In the genomic region with DNA sequence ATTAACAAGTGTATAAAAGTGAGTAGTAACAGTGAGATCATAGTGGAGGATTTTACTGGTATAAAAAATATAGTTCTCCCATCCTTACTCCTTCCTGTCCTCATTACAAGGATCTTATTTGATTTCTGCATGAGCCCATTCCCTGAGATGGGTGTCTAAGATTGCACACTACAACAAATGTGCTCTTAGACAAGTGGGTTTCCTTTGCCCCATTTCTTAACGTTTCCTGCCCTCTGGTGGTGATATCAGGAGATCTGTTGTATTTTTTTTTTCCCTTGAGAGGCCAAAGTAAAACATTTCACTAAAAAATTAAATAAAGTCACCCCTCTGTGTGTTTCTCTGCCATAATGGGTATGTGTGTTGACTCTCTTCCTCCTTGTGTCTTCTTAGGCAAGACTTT, we compare ENCODE assay signal across 11 mouse cellular contexts.
DNase-seq lines count a peak whose midpoint lies in the region; ATAC-seq and TF ChIP-seq lines count a peak whose summit lies in the region.
"Had no signal": no experiment of that assay in that cellular context is flagged by ENCODE, and none has a peak within 500 bp of the region (broad histone marks: within the 10 kb centered on the region; RNA-seq: fewer than 3 reads in every experiment).

No protein-coding gene starts in this region.

- H3K4me3 ChIP-seq in hindbrain, embryonic 11.5 days (ENCODE audit: low read depth, low read length), result no peak overlapping the region
- H3K4me3 ChIP-seq in hindbrain, embryonic 13.5 days, result no peak overlapping the region
- no peak overlapping the region for H3K4me3 ChIP-seq in thymus, adult 2 months (ENCODE audit: control insufficient read depth, insufficient read depth, low read length)
- no peak overlapping the region for H3K4me3 ChIP-seq in stomach, postnatal 0 days (ENCODE audit: low read depth, low read length)
- H3K4me3 ChIP-seq in liver, embryonic 11.5 days (ENCODE audit: low read depth, low read length), result no peak overlapping the region
- H3K4me3 ChIP-seq: forebrain, embryonic 10.5 days; liver, embryonic 13.5 days had no signal

- H3K27me3 ChIP-seq in hindbrain, embryonic 11.5 days (ENCODE audit: control insufficient read depth, insufficient read depth, low read length), result no peaks in the 10 kb centered on the region
- no peaks in the 10 kb centered on the region for H3K27me3 ChIP-seq in hindbrain, embryonic 13.5 days
- H3K27me3 ChIP-seq in thymus, adult 2 months (ENCODE audit: control insufficient read depth, insufficient read depth, low read length), result no peaks in the 10 kb centered on the region
- no peaks in the 10 kb centered on the region for H3K27me3 ChIP-seq in stomach, postnatal 0 days (ENCODE audit: control insufficient read depth, insufficient read depth, low read length)
- no peaks in the 10 kb centered on the region for H3K27me3 ChIP-seq in liver, embryonic 11.5 days (replicated peaks; ENCODE audit: control insufficient read depth, insufficient read depth, low read length)
- H3K27me3 ChIP-seq: liver, embryonic 13.5 days had no signal

- TF ChIP-seq EP300 in stomach, postnatal 0 days (optimal IDR thresholded peaks at IDR 0.05), result no peak

- no peaks in the 10 kb centered on the region for H3K36me3 ChIP-seq in hindbrain, embryonic 11.5 days (ENCODE audit: control insufficient read depth, insufficient read depth, low read length)
- no peaks in the 10 kb centered on the region for H3K36me3 ChIP-seq in hindbrain, embryonic 13.5 days
- no peaks in the 10 kb centered on the region for H3K36me3 ChIP-seq in thymus, adult 2 months (ENCODE audit: control insufficient read depth, insufficient read depth, low read length)
- H3K36me3 ChIP-seq in stomach, postnatal 0 days (ENCODE audit: control insufficient read depth, insufficient read depth, low read length), result no peaks in the 10 kb centered on the region
- H3K36me3 ChIP-seq in liver, embryonic 11.5 days (ENCODE audit: control insufficient read depth, insufficient read depth, low read length), result no peaks in the 10 kb centered on the region
- H3K36me3 ChIP-seq: forebrain, embryonic 10.5 days; liver, embryonic 13.5 days had no signal

- no peak for TF ChIP-seq POLR2A in thymus, adult 2 months (IDR thresholded peaks at IDR 0.05; ENCODE audit: control insufficient read depth, extremely low read depth, insufficient read depth, low read length, poor library complexity)

- no peak overlapping the region for H3K9ac ChIP-seq in hindbrain, embryonic 11.5 days (ENCODE audit: low read depth, low read length)
- no peak overlapping the region for H3K9ac ChIP-seq in hindbrain, embryonic 13.5 days
- H3K9ac ChIP-seq in stomach, postnatal 0 days (ENCODE audit: low read length), result no peak overlapping the region
- H3K9ac ChIP-seq in liver, embryonic 11.5 days (ENCODE audit: low read depth, low read length), result no peak overlapping the region
- H3K9ac ChIP-seq: liver, embryonic 13.5 days had no signal

- no peak for TF ChIP-seq CTCF in thymus, adult 2 months (IDR thresholded peaks at IDR 0.05; ENCODE audit: borderline replicate concordance, control insufficient read depth, extremely low read depth, insufficient read depth, low read length, poor library complexity)
- peak; percentile 68 for TF ChIP-seq CTCF in stomach, postnatal 0 days (IDR thresholded peaks at IDR 0.05; ENCODE audit: low read depth)

- no peak overlapping the region for H3K27ac ChIP-seq in hindbrain, embryonic 11.5 days (ENCODE audit: low read depth, low read length)
- no peak overlapping the region for H3K27ac ChIP-seq in hindbrain, embryonic 13.5 days
- H3K27ac ChIP-seq in thymus, adult 2 months (ENCODE audit: control insufficient read depth, insufficient read depth, low read length), result no peak overlapping the region
- H3K27ac ChIP-seq in stomach, postnatal 0 days (replicated peaks), result no peak overlapping the region
- H3K27ac ChIP-seq in liver, embryonic 11.5 days (ENCODE audit: low read depth, low read length), result no peak overlapping the region
- H3K27ac ChIP-seq: forebrain, embryonic 10.5 days; liver, embryonic 13.5 days had no signal

- ATAC-seq in hindbrain, embryonic 11.5 days (ENCODE audit: low FRiP score), result no peak
- no peak for ATAC-seq in hindbrain, embryonic 13.5 days (ENCODE audit: low FRiP score)
- ATAC-seq in stomach, postnatal 0 days (ENCODE audit: low FRiP score, low TSS enrichment), result no peak
- ATAC-seq in liver, embryonic 11.5 days (replicated peaks; ENCODE audit: low FRiP score), result no peak
- ATAC-seq: hindbrain, embryonic 16.5 days had no signal

- H3K9me3 ChIP-seq in hindbrain, embryonic 11.5 days (ENCODE audit: control insufficient read depth, low read length), result no peaks in the 10 kb centered on the region
- H3K9me3 ChIP-seq in hindbrain, embryonic 13.5 days, result no peaks in the 10 kb centered on the region
- H3K9me3 ChIP-seq in stomach, postnatal 0 days (ENCODE audit: control insufficient read depth, low read length), result no peaks in the 10 kb centered on the region
- H3K9me3 ChIP-seq in liver, embryonic 11.5 days (ENCODE audit: control insufficient read depth, low read length), result no peaks in the 10 kb centered on the region
- H3K9me3 ChIP-seq: forebrain, embryonic 10.5 days; liver, embryonic 13.5 days had no signal

- H3K4me2 ChIP-seq in hindbrain, embryonic 11.5 days (replicated peaks; ENCODE audit: low read depth, low read length), result no peak overlapping the region
- H3K4me2 ChIP-seq in hindbrain, embryonic 13.5 days, result no peak overlapping the region
- H3K4me2 ChIP-seq in stomach, postnatal 0 days (replicated peaks; ENCODE audit: low read depth), result no peak overlapping the region
- H3K4me2 ChIP-seq in liver, embryonic 11.5 days, result no peak overlapping the region
- H3K4me2 ChIP-seq: liver, embryonic 13.5 days had no signal

- 11% methylated on average over 1 of the region's 1 CpGs for WGBS in hindbrain, embryonic 11.5 days
- WGBS in hindbrain, embryonic 13.5 days, result 18% methylated on average over 1 of the region's 1 CpGs
- 0% methylated on average over 1 of the region's 1 CpGs for WGBS in thymus, adult 2 months
- 4% methylated on average over 1 of the region's 1 CpGs for WGBS in stomach, postnatal 0 days
- WGBS in liver, embryonic 11.5 days, result 7% methylated on average over 1 of the region's 1 CpGs

- H3K4me1 ChIP-seq in hindbrain, embryonic 11.5 days (replicated peaks; ENCODE audit: control insufficient read depth, insufficient read depth, low read length), result no peaks in the 10 kb centered on the region
- H3K4me1 ChIP-seq in hindbrain, embryonic 13.5 days (replicated peaks), result no peaks in the 10 kb centered on the region
- H3K4me1 ChIP-seq in thymus, adult 2 months (replicated peaks; ENCODE audit: control insufficient read depth, insufficient read depth, low read length), result no peaks in the 10 kb centered on the region
- no peaks in the 10 kb centered on the region for H3K4me1 ChIP-seq in stomach, postnatal 0 days (replicated peaks; ENCODE audit: control insufficient read depth, insufficient read depth)
- no peaks in the 10 kb centered on the region for H3K4me1 ChIP-seq in liver, embryonic 11.5 days (replicated peaks; ENCODE audit: control insufficient read depth, insufficient read depth, low read length)
- H3K4me1 ChIP-seq: forebrain, embryonic 10.5 days; liver, embryonic 13.5 days had no signal

- DNase-seq in hindbrain, embryonic 11.5 days (ENCODE audit: low spot score), result peak; percentile 46
- peak; percentile 26 for DNase-seq in thymus, adult 2 months
- no peak for DNase-seq in thymus, postnatal 36 days
- peak; percentile 0 for DNase-seq in c-Kit-positive CD71-positive TER-119-negative erythroid progenitor cells, embryonic 14.5 days (ENCODE audit: low read depth)
- DNase-seq in stomach, postnatal 0 days (ENCODE audit: low spot score), result no peak
- no peak for DNase-seq in liver, embryonic 11.5 days (ENCODE audit: low spot score)
- DNase-seq in gastrocnemius, postnatal 4 days (ENCODE audit: low spot score in 2 of 2), result no peak
- DNase-seq: liver, embryonic 13.5 days had no signal

Comparison
In these comparisons a context has a peak if more than half of its experiments do, and no peak if none do; other contexts are left out.
1. DNase-seq: peak in hindbrain, embryonic 11.5 days (single experiment), thymus, adult 2 months (single experiment) and c-Kit-positive CD71-positive TER-119-negative erythroid progenitor cells, embryonic 14.5 days (single experiment); none in thymus, postnatal 36 days (0 of 2), stomach, postnatal 0 days (single experiment), liver, embryonic 11.5 days (single experiment) and gastrocnemius, postnatal 4 days (0 of 2).